Mouse (Mus musculus) G1E (cell line): ENCODE measurements at regions not wholly inside any gene's neighbourhood (a gene's known extent, or its start where the extent isn't known, plus 50 kb on each side); places are given as distances from the start of the nearest gene placed in this dataset.

Source experiments
- ATAC-seq: 2 replicates; pipeline ENCODE4 v1.8.0; 2016; ENCODE audit warnings: mild to moderate bottlenecking; ENCODE audit not compliant: insufficient number of reproducible peaks, poor library complexity, low FRiP score, severe bottlenecking; ENCODE audit errors: extremely low read depth
- DNase-seq: peaks from one replicate; pipeline ENCODE4 v3.0.0; 2012; ENCODE audit warnings: low spot score
- H3K27me3 ChIP-seq: 2 replicates; pipeline ENCODE4 v1.6.1; 2012; ENCODE audit warnings: mild to moderate bottlenecking, low read length, inconsistent platforms; ENCODE audit not compliant: insufficient read depth
- H3K36me3 ChIP-seq: replicated peaks from 2 replicates; pipeline ENCODE3; 2012; ENCODE audit warnings: mild to moderate bottlenecking, inconsistent platforms
- H3K4me1 ChIP-seq: 2 replicates; pipeline ENCODE4 v1.6.1; 2012; ENCODE audit warnings: low read depth, low read length, inconsistent platforms, mixed read lengths; ENCODE audit not compliant: insufficient read depth
- H3K4me3 ChIP-seq: 2 replicates; pipeline ENCODE4 v1.5.1; 2012; ENCODE audit warnings: low read depth, mild to moderate bottlenecking, inconsistent platforms, low read length, moderate library complexity, mixed read lengths
- H3K9me3 ChIP-seq: replicated peaks from 2 replicates; pipeline ENCODE4 v1.6.1; 2012; ENCODE audit warnings: inconsistent platforms
- CTCF ChIP-seq: IDR thresholded peaks from 2 replicates; pipeline ENCODE4 v1.5.1; 2012; ENCODE audit warnings: low read depth, low read length, inconsistent platforms, mixed read lengths
- GATA1 ChIP-seq: IDR thresholded peaks from 2 replicates; pipeline ENCODE4 v1.6.1; 2012; ENCODE audit warnings: borderline replicate concordance, low read length, inconsistent platforms, mixed read lengths
- GATA2 ChIP-seq: IDR thresholded peaks from 2 replicates; pipeline ENCODE4 v1.6.1; 2012; ENCODE audit warnings: low read depth, low read length, inconsistent platforms, borderline replicate concordance
- POLR2AphosphoS5 ChIP-seq: IDR thresholded peaks from 2 replicates; pipeline ENCODE4 v1.6.1; 2012; ENCODE audit warnings: low read depth, low read length, inconsistent platforms; ENCODE audit not compliant: insufficient replicate concordance
- TAL1 ChIP-seq: conservative IDR thresholded peaks from 2 replicates; pipeline ENCODE4 v1.6.1; 2012; ENCODE audit warnings: low read depth, low read length, inconsistent platforms, mixed read lengths

DNA sequence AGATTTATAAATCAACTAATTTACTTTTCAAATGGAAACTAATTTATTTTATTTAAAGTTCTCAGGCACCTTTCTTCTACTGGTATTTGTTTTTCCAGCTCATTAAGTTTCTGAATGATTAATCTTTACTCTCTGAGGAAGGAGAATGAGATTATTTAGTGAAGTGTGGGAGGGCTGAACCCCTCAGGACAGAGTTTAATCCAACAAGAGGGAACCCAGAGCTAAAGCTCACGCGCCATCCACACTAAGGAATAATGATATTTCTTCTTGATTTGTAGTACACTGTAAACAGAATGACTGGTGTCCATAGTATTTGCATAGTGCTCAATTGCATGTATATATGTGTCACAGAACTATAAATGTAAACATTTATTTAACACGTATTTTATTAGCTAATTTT is 1050.3 kb downstream of the Slc16a7 start:
- no peak for ATAC-seq
- TF ChIP-seq GATA2 (no peak), CTCF (no peak), TAL1 (no peak)
- H3K27me3 ChIP-seq = no peaks in the 10 kb centered on the region
- H3K36me3 ChIP-seq = no peaks in the 10 kb centered on the region
- no peak overlapping the region for H3K4me3 ChIP-seq
- H3K9me3 ChIP-seq = 0 out of 2 replicates have a peak, but pooled peaks cover 2% of the 10 kb centered on the region
- DNase-seq = no peak
- no peaks in the 10 kb centered on the region for H3K4me1 ChIP-seq

DNA sequence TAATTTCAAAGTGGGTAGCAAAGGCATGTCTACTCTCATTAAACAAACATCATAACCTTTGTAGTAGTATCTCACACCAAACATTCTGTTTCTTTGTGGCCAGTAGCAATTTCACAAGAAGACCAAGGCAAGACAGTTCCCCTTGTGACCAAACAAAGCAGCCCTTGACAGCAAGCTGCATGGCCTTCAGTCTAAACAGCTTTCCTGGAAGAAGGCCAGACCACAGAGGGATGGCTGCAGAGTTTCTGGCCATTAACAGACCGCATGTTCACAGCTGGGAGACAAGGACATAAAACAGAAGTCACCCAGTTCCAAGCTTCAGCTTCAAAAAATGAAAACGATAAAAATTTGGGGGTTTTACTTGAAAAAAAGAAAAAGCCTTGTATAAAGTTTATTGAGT is 1040.0 kb downstream of the Slc16a7 start:
- ATAC-seq = no peak
- H3K4me3 ChIP-seq = no peak overlapping the region
- H3K9me3 ChIP-seq = peaks cover 8% of the 10 kb centered on the region
- no peaks in the 10 kb centered on the region for H3K36me3 ChIP-seq
- H3K4me1 ChIP-seq = no peaks in the 10 kb centered on the region
- no peak for DNase-seq
- no peak for TF ChIP-seq CTCF
- no peaks in the 10 kb centered on the region for H3K27me3 ChIP-seq

DNA sequence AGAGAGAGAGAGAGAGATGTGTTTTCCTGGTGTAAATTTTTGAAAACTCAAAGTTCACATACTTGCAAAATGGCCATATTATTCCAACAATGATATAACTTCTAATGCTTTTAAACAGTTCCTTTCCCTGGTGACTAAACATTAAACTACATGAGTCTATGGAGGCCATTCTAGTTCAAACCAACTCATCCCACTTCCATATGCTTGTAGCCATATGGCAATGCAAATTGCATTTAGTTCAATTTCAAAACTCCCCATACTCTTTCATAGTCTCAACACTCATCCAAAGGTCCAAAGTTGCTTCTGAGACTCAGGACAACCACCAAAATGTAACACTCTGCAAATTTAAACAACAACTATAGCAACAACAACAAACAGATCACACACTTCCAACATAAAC is 1026.5 kb downstream of the Slc16a7 start:
- H3K4me1 ChIP-seq = no peaks in the 10 kb centered on the region
- H3K9me3 ChIP-seq = peaks cover 5% of the 10 kb centered on the region
- no peaks in the 10 kb centered on the region for H3K27me3 ChIP-seq
- ATAC-seq (no peak), DNase-seq (no peak)
- no peak overlapping the region for H3K4me3 ChIP-seq
- TF ChIP-seq GATA2 = no peak
- TF ChIP-seq CTCF = no peak
- no peaks in the 10 kb centered on the region for H3K36me3 ChIP-seq

DNA sequence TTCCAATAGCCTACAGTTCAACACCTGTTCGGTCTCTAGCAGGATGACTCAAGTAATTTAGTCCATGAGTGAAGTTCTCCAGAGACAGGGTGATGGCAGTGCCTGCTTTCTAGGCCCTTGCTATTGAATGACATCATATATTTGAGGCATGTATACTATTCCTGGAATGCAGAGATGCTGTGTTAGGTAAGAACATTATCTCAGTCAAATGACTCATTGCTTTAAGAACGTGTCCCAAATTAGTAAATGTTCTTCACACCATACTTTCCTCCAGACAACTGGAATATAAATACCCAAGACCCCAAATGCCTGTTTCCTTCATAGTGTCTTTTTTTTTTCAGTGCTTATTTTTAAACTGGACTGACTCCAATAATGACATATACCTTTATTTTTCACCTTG is 1018.3 kb downstream of the Slc16a7 start:
- Histone ChIP-seq H3K9me3 (no peaks in the 10 kb centered on the region), H3K27me3 (no peaks in the 10 kb centered on the region)
- no peak for ATAC-seq

GRCm38 (mm10) chr10:124402647-124403046 is 986.6 kb downstream of the Slc16a7 start:
- Histone ChIP-seq H3K9me3 (no peaks in the 10 kb centered on the region; the same call in 1 of the 2 replicates), H3K4me3 (no peak overlapping the region), H3K27me3 (no peaks in the 10 kb centered on the region), H3K4me1 (no peaks in the 10 kb centered on the region), H3K36me3 (no peaks in the 10 kb centered on the region)
- TF ChIP-seq GATA2 (no peak), GATA1 (no peak), CTCF (no peak), POLR2AphosphoS5 (no peak), TAL1 (no peak)
- ATAC-seq = no peak
- DNase-seq = no peak

More for the DNA sequence above, 1018.3 kb downstream of the Slc16a7 start:
- Histone ChIP-seq H3K4me3 (no peak overlapping the region), H3K4me1 (no peaks in the 10 kb centered on the region), H3K36me3 (no peaks in the 10 kb centered on the region)
- no peak for DNase-seq
- TF ChIP-seq POLR2AphosphoS5 (no peak), CTCF (no peak), GATA2 (no peak), TAL1 (no peak), GATA1 (no peak)

GRCm38 (mm10) chr10:124409633-124410032 is 979.6 kb downstream of the Slc16a7 start:
- DNase-seq (no peak), ATAC-seq (no peak)
- Histone ChIP-seq H3K9me3 (no peaks in the 10 kb centered on the region; the same call in 1 of the 2 replicates), H3K4me3 (no peak overlapping the region), H3K27me3 (no peaks in the 10 kb centered on the region), H3K36me3 (no peaks in the 10 kb centered on the region), H3K4me1 (no peaks in the 10 kb centered on the region)
- TF ChIP-seq TAL1 = no peak
- no peak for TF ChIP-seq POLR2AphosphoS5
- no peak for TF ChIP-seq GATA2
- TF ChIP-seq CTCF = no peak

- peaks cover 2% of the 10 kb centered on the region; the same call in 1 of the 2 replicates for H3K9me3 ChIP-seq
- H3K4me1 ChIP-seq = no peaks in the 10 kb centered on the region
- no peak overlapping the region for H3K4me3 ChIP-seq
- no peaks in the 10 kb centered on the region for H3K27me3 ChIP-seq
- H3K36me3 ChIP-seq = no peaks in the 10 kb centered on the region
- no peak for ATAC-seq
- DNase-seq = no peak
- TF ChIP-seq TAL1 (no peak), GATA1 (no peak), CTCF (no peak), GATA2 (no peak), POLR2AphosphoS5 (no peak)
These were observed 972.7 kb downstream of the Slc16a7 start for GRCm38 (mm10) chr10:124416531-124416930.
